Mouse (Mus musculus): ENCODE data around the gene Peli1.
"Not testable (repeated sequence)": the region's sequence is repeated elsewhere in the genome, so short reads cannot be mapped to it uniquely, and the experiment has no call there.

The Peli1 gene

GRCm38 (mm10) chr11:21157595-21157994 lies 66.5 kb downstream of the Peli1 start:
- no peak for DNase-seq

GRCm38 (mm10) chr11:21162093-21162492 lies 71.0 kb downstream of the Peli1 start:
- no peak for DNase-seq

GRCm38 (mm10) chr11:21163143-21163542 lies 72.1 kb downstream of the Peli1 start:
- DNase-seq: no peak

- DNase-seq: no peak
Measured at GRCm38 (mm10) chr11:21163673-21164072, 72.6 kb downstream of the Peli1 start.

GRCm38 (mm10) chr11:21164312-21164993 lies 73.4 kb downstream of the Peli1 start:
- no peak for DNase-seq

GRCm38 (mm10) chr11:21164994-21165560 lies 74.0 kb downstream of the Peli1 start:
- DNase-seq: no peak

- no peak for DNase-seq
Measured at GRCm38 (mm10) chr11:21166495-21167096, 75.5 kb downstream of the Peli1 start.

GRCm38 (mm10) chr11:21168828-21169607 lies 77.9 kb downstream of the Peli1 start:
- DNase-seq: no peak

GRCm38 (mm10) chr11:21169608-21169860 lies 78.4 kb downstream of the Peli1 start:
- DNase-seq: not testable (repeated sequence)

- no peak for DNase-seq
Measured at GRCm38 (mm10) chr11:21172281-21172680, 81.2 kb downstream of the Peli1 start.

- no peak for DNase-seq
Measured at GRCm38 (mm10) chr11:21173926-21174325, 82.8 kb downstream of the Peli1 start.

- no peak for DNase-seq
Measured at GRCm38 (mm10) chr11:21174396-21174795, 83.3 kb downstream of the Peli1 start.

- no peak for DNase-seq
Measured at GRCm38 (mm10) chr11:21175063-21175462, 84.0 kb downstream of the Peli1 start.

GRCm38 (mm10) chr11:21176491-21176890 lies 85.4 kb downstream of the Peli1 start:
- no peak for DNase-seq

GRCm38 (mm10) chr11:21178343-21178742 lies 87.3 kb downstream of the Peli1 start:
- peak; percentile 31 for DNase-seq

GRCm38 (mm10) chr11:21178998-21179645 lies 88.0 kb downstream of the Peli1 start:
- no peak for DNase-seq

- not testable (repeated sequence) for DNase-seq
Measured at GRCm38 (mm10) chr11:21179873-21180272, 88.8 kb downstream of the Peli1 start.

- DNase-seq: no peak
Measured at GRCm38 (mm10) chr11:21180650-21181049, 89.6 kb downstream of the Peli1 start.

GRCm38 (mm10) chr11:21181616-21182015 lies 90.5 kb downstream of the Peli1 start:
- no peak for DNase-seq

- DNase-seq: no peak
Measured at GRCm38 (mm10) chr11:21182709-21183108, 91.6 kb downstream of the Peli1 start.

- DNase-seq: not testable (repeated sequence)
Measured at GRCm38 (mm10) chr11:21191821-21192220, 100.7 kb downstream of the Peli1 start.

- no peak for DNase-seq
Measured at GRCm38 (mm10) chr11:21194851-21195250, 103.8 kb downstream of the Peli1 start.

Measured in cerebellum, adult 9-10 months (tissue).